Mouse (Mus musculus): ENCODE results near the gene Lrrn4cl.
"Not testable (repeated sequence)": the region's sequence is repeated elsewhere in the genome, so short reads cannot be mapped to it uniquely, and the experiment has no call there.

Gene Lrrn4cl

DNA sequence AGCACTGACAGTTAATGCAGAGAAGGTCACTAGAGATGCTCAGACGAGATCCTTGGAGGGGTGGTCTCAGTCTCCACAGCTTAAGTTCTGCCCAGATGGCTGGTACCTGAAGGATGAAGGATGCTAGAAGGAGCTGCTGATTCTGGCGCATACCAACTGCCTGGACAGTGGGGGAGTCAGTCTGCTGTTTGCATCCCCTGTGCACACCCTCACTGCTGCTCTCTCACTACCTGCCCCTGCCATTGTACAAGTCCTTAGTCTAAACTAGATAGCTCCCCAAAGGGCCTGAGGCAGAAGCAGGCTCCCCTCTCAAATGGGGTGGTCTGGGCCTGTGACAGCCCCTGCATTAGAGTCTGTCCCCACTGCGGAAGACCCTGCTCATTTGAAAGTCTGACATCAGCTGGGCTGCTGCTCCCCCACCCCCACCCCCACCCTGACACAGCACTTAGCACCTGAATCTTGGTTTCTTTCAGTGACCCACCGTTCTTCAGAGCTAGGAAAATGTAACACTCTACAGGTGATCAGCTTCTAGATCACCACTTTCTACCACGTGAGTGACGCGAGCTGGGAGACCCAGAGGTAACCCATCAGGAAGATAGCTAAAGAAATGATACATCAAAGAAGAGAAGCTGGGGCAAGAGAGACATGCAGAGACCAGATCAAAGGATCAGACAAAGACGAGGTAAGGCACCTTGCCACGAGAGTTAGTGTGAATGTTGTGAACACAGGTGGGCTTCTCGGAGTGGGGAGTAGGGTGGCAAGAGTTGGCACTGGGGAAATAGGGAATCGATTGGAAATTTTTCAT lies 11.3 kb upstream of the Lrrn4cl start, which contains the start of gene Gng3:
Gene Gng3 (minus strand): TSS at position 92 of the 805 bp plus-strand sequence.
- DNase-seq: peak; percentile 85 to 93

DNA sequence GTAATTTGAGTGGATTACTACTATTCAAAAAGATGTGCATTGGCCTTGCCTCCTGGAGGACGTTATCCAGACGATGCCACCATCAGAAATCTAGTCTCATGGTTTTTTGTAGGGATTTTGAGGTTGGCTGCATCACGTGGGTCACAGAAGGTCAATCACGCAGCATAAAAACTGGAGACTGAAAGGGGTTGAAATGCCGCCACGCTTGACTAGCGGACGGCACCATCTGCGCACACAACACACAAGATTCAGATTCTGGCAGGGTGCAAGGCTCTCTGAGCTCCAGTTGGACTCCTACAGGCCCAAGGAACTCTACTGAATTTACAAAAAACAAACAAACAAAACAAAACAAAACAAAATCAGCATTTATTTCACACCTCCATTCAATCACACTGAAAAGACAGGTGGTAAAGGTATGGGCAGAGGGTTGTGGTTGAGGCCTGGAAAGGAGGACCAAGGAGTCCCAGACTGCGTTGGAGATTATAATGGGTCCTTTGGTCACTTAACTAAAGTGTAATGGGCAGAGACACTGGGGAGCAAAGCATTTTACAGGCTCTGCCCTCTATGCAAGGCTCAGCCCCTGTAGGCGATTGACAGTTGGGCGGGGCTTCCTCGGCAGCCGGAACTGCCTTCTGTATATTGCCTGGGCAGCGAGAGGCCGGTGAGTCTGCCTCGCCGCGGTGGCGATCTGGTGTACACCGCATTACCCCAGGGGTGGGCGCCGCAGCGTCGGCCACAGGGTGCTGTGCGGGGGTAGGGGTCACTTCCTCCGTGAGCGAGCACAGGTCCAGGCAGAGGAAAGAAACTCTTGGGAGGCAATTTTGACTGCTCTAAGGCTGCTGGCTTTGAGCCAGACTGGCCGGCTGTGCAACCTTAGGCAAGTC lies 10.4 kb upstream of the Lrrn4cl start:
- DNase-seq: peak; percentile 85 to 89

DNA sequence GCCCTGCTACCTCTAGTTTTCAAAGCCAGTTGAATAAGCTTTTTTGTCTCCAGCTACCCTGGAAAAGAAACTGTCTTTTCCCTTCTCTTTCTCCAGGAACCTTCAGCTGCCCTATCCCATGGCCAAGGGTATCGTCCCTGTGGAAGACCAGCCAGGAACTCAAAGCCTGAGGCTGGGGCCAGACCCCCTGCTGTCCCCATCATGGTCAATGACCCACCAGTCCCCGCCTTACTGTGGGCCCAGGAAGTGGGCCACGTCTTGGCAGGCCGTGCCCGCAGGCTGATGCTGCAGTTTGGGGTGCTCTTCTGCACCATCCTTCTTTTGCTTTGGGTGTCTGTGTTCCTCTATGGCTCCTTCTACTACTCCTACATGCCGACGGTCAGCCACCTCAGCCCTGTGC lies 9.6 kb upstream of the Lrrn4cl start:
- peak in 1 of 2 experiments; percentile 44 for DNase-seq

DNA sequence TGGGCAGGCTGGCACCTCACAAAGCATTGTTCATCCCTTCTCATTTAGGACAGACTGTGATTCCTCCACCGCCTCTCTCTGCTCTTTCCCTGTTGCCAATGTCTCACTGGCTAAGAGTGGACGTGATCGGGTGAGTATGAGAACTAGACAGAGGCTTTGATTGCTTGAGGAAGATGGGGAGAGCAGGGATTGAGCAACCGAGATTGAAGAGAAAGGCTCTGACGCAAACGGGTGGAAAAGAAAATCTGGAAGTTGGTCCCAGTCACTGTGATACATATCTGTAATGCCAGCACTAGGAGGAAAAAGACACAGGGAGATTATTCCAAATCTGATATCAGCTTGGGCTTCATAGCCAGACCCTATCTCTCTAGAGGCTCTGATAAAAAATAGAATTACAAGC lies 7.6 kb upstream of the Lrrn4cl start:
- DNase-seq: no peak

DNA sequence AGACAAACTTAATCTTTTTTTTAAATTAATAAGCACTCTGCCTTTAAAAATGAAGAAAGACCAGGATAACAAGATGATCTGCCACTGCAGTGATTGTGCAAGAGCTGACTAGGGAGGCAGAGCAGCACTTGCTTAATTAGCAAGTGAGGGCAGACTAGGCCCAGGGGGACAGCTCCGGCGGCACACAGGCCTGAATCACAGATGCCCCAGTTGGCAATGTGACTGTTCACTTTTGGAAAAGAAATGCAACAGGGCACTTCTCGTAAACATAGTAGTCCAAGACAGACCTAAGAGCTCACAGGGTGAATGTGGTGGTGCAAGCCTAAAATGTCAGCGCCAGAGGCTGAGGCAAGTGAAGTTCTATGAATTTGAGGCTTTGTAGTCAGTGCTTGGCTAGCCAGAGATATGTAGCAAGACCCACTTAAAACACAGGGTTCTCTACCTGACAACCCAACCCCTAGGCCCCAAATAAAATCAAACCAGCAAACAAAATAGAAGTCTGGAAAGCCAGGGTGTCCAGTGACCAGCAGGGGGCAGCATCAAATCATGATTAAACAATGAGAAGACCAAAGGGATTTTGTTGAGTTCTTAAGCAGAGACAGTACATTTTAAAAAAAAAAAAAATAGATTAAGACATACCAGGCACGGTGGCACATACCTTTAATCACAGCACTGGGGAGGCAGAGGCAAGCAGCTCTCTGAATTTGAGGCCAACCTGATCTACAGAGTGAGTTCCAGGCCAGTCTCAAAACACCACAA lies 6.0 kb upstream of the Lrrn4cl start:
- peak; percentile 77 to 82 for DNase-seq

- DNase-seq: no peak
Measured at GRCm38 (mm10) chr19:8848356-8848755, 2.2 kb upstream of the Lrrn4cl start.

GRCm38 (mm10) chr19:8851639-8852038 lies 1.1 kb downstream of the Lrrn4cl start:
- DNase-seq: no peak

DNA sequence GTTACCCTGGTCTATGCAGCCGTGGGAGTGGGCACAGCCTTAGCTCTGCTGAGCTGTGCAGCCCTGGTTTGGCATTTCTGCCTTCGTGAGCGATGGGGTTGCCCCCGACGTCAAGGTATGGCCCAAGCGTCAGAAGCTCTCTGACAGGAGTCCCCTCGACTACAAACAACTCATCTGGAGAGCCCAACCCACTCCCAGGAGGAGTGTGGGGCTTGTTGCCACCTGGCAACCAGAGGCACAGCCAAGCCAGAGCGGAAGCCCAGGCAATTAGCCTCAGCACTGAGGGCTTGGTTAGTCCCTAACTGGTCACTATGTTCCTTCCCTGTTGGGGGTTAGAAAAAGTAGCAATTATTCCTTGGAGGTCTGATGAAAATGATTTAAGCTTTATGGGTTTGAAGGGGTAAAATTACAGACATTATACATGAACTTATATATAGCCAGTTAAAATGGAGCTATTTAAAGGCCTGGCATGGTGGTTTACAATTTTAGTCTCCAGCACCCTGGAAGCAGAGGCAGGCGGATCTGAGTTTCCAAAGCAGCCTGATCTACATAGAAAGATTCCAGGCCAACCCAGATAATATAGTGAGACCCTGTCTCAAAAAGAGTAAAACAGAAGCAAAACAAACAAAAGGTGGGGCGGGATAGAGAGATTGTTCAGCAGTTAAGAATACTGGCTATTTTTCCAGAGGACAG lies 1.8 kb downstream of the Lrrn4cl start:
- no peak for DNase-seq

GRCm38 (mm10) chr19:8853117-8853516 lies 2.5 kb downstream of the Lrrn4cl start:
- DNase-seq: no peak

DNA sequence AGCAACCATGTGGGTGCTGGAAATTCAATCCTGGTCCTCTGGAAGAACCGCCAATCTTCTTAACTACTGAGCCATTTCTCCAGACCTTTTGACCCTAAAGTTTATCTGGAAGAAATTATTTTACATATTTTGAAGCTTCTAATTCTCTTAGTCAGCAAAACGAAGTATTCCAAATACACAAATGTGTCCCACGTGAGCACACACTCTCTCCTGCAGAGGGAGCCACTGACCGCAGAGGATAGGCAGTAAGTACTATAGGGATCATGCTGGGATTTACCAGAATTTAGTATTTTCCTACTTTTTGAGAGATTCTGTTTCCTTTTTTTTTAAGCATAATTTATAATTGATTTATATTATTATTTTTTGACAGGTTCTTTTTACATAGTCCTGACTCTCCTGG lies 7.1 kb downstream of the Lrrn4cl start:
- peak in 1 of 2 experiments; percentile 38 for DNase-seq

- DNase-seq: peak in 1 of 2 experiments; percentile 31
Measured at GRCm38 (mm10) chr19:8859018-8859417, 8.4 kb downstream of the Lrrn4cl start.

GRCm38 (mm10) chr19:8864265-8864664 lies 13.7 kb downstream of the Lrrn4cl start:
- DNase-seq: no peak

DNA sequence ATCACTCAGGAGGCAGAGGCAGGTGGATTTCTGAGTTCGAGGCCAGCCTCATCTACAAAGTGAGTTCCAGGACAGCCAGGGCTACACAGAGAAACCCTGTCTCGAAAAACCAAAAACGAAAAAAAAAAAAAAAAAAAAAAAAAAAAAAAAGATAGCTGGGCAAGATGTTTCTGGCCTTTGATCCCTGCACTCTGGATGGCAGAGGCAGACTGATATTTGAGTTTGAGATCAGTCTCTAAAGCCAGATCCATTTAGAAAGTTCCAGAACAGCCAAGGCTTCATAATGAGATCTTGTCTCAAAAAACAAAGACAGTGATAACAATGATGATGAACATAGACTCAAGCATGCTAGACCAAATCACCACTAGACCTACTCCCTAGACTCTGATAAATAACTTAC lies 19.8 kb downstream of the Lrrn4cl start:
- not testable (repeated sequence) for DNase-seq

GRCm38 (mm10) chr19:8870838-8871237 lies 20.3 kb downstream of the Lrrn4cl start:
- no peak for DNase-seq

DNA sequence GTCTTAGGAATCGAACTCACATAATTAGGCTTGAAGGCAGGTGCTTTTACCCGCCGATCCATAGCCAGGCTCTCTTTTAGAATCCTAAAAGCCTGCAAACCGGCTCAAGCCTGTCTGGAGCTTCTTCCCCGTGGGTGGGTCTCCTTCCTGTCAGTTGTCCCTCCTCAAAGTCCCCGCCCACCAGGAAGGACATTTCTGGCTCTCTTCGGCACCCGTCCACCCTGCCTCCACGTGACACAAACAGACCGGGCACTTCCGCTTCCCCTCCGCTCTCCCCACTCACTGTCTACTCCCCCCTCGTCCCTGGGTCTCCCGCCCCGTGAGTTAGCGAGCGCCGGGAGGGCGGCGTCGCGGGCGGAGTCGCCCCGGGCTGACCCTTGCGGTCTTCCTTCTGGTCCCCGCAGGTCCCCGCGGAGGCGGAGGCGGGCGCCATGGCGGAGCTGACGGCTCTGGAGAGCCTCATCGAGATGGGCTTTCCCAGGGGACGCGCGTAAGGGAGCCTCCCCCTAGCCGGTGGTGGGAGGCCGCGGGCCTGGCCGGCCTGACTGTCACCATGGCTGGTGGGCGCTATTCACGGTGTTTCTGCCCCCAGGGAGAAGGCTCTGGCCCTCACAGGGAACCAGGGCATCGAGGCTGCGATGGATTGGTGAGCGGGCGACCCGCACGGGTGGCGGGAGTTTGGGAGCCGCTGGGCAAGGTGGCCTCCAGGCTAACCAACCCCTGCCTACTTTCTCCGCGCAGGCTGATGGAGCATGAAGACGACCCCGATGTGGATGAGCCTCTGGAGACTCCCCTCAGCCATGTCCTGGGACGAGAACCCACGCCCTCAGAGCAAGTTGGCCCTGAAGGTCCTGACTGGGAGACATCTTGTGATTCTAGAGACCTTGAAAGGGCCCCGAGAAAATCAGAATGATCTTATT lies 21.0 kb downstream of the Lrrn4cl start, which contains the start of gene Ubxn1:
Gene Ubxn1 (plus strand): TSS at position 230 of the 920 bp plus-strand sequence.
- DNase-seq: peak; percentile 96 to 97

- no peak for DNase-seq
Measured at GRCm38 (mm10) chr19:8872266-8872840, 21.8 kb downstream of the Lrrn4cl start.

DNA sequence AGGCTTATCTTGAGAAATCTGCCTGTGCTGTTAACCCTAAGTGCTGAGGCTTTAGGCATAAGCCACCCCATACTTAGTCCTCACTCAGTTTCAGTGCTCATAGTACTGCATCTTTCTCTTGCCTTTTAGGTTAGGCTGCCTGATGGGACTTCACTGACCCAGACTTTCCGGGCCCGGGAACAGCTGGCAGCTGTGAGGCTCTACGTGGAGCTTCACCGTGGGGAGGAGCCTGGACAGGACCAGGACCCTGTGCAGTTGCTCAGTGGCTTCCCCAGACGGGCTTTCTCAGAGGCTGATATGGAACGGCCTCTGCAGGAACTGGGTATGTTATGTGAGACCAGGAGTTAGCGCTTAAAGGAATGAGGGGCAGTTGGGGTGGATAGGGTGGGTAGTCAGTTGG lies 24.5 kb downstream of the Lrrn4cl start:
- no peak for DNase-seq

- DNase-seq: peak; percentile 89 to 91
Measured at GRCm38 (mm10) chr19:8880311-8881033, 29.9 kb downstream of the Lrrn4cl start, which contains the start of gene Uqcc3. Uqcc3 (minus strand) TSS chr19:8880923.

DNA sequence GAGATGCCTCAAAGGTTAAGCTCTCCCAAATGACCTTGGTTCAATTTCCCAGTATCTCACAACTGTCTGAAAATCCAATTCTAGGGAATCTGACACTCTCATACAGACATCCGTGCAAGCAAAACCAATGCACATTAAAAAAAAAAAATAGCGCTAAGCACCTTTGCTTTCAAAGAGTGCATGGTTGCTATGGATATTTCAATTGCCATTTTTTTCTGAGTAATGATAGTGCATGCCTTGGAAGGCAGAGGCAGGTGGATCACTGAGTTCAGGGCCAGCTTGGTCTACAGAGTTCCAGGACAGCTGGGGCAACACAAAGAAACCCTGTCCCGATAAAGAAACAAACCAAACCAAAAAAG lies 30.4 kb downstream of the Lrrn4cl start:
- DNase-seq: no peak

DNA sequence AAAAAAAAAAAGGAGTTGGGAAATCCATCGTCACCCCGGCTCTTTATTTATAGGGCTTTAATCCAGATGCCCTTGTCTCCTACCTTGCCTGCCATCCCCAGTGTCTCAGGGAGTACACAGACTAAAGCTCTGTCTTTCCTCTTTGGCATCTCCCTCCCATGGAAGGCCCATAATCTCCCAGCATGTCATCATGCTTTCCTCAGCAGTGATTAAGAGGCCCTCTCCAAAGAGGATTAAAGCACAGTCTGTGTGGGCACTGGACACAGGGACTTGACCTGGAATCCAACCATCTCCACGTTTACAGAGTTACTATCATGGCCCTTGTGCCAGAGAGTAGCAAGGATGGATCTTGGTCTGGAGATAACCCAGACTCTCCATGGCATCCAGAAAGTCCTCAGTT lies 33.0 kb downstream of the Lrrn4cl start, which contains the start of the genes Lbhd1 and Gm49403:
Gene Lbhd1 (plus strand): TSS at position 117 of the 400 bp plus-strand sequence.
Gene Gm49403 (plus strand): TSS at position 315 of the 400 bp plus-strand sequence.
- DNase-seq: no peak

Data from cerebellum, adult 18-20 months (tissue).